Mouse (Mus musculus) MEL (cell line): ENCODE measurements around the gene Tmem86a. TPM values are rescaled to one million over a fixed set of nuclear protein-coding genes. Genes with fewer than 3 reads are reported as not detected.

Experiments
- DNase-seq: peaks from one replicate; pipeline ENCODE4 v3.0.0; 2011; ENCODE audit warnings: low read depth, low spot score
- H3K27ac ChIP-seq: 2 replicates; pipeline ENCODE4 v1.5.1; 2012; ENCODE audit warnings: low read depth, mild to moderate bottlenecking, control low read depth, low read length, moderate library complexity; ENCODE audit not compliant: control insufficient read depth
- H3K27me3 ChIP-seq, 2 experiments: fragments of 150-350 bp in 1 of 2; sonication (generic) in 1 of 2; 2 replicates each; pipeline ENCODE4 v1.6.1; 2012; ENCODE audit warnings: low read length in 2 of 2, mild to moderate bottlenecking in 2 of 2, improper control_type of control experiment in 1 of 2, moderate library complexity in 1 of 2; ENCODE audit not compliant: insufficient read depth in 2 of 2, control insufficient read depth in 1 of 2
- H3K36me3 ChIP-seq, 2 experiments: 2 replicates each; pipeline ENCODE4 v1.6.1; 2012 to 2014; ENCODE audit warnings: low read length in 2 of 2, improper control_type of control experiment in 1 of 2, inconsistent platforms in 1 of 2, mild to moderate bottlenecking in 1 of 2; ENCODE audit not compliant: insufficient read depth in 2 of 2, control insufficient read depth in 1 of 2
- H3K4me1 ChIP-seq, 2 experiments: fragments of 150-350 bp in 1 of 2; sonication (generic) in 1 of 2; 2 replicates each; pipeline ENCODE4 v1.6.1; 2012; ENCODE audit warnings: low read length in 2 of 2, improper control_type of control experiment in 1 of 2, mild to moderate bottlenecking in 1 of 2; ENCODE audit not compliant: insufficient read depth in 2 of 2, control insufficient read depth in 1 of 2
- H3K4me3 ChIP-seq, 2 experiments: fragments of 150-350 bp in 1 of 2; sonication (generic) in 1 of 2; 2 replicates each; pipeline ENCODE4 v1.5.1; 2012; ENCODE audit warnings: low read depth in 2 of 2, low read length in 2 of 2, mild to moderate bottlenecking in 2 of 2, moderate library complexity in 2 of 2, control low read depth in 1 of 2, improper control_type of control experiment in 1 of 2; ENCODE audit not compliant: control insufficient read depth in 1 of 2, insufficient read depth in 1 of 2
- H3K79me2 ChIP-seq: 2 replicates; pipeline ENCODE4 v1.6.1; 2012; ENCODE audit warnings: mild to moderate bottlenecking, low read length, moderate library complexity; ENCODE audit not compliant: control insufficient read depth, poor library complexity, insufficient read depth
- H3K9ac ChIP-seq: 2 replicates; pipeline ENCODE4 v1.6.1; 2012; ENCODE audit warnings: low read depth, mild to moderate bottlenecking, control low read depth, low read length, moderate library complexity; ENCODE audit not compliant: control insufficient read depth, poor library complexity, severe bottlenecking
- H3K9me3 ChIP-seq: fragments of 150-350 bp; sonication (generic); replicated peaks from 2 replicates; pipeline ENCODE4 v1.6.1; 2012; ENCODE audit warnings: mild to moderate bottlenecking, low read length, improper control_type of control experiment, moderate library complexity; ENCODE audit not compliant: insufficient read depth
- BHLHE40 ChIP-seq: IDR thresholded peaks from 2 replicates; pipeline ENCODE4 v1.6.1; 2012; ENCODE audit warnings: low read depth, mild to moderate bottlenecking, inconsistent platforms, low read length, improper control_type of control experiment, borderline replicate concordance
- CHD2 ChIP-seq: IDR thresholded peaks from 2 replicates; pipeline ENCODE4 v1.6.1; 2011; ENCODE audit warnings: low read length, improper control_type of control experiment
- CTCF ChIP-seq, 3 experiments: IDR thresholded peaks in 2 of 3; conservative IDR thresholded peaks in 1 of 3; 2 replicates each; pipeline ENCODE4 v1.5.1; 2011 to 2012; ENCODE audit warnings: low read length in 3 of 3, low read depth in 2 of 3, mild to moderate bottlenecking in 2 of 3, improper control_type of control experiment in 1 of 3, inconsistent platforms in 1 of 3, mixed read lengths in 1 of 3, moderate library complexity in 1 of 3; ENCODE audit not compliant: control insufficient read depth in 1 of 3, insufficient read depth in 1 of 3, poor library complexity in 1 of 3, severe bottlenecking in 1 of 3
- ELF1 ChIP-seq: IDR thresholded peaks from 2 replicates; pipeline ENCODE4 v1.6.1; 2014; ENCODE audit warnings: low read depth, mild to moderate bottlenecking, inconsistent platforms, low read length, improper control_type of control experiment, moderate library complexity
- ETS1 ChIP-seq: IDR thresholded peaks from 2 replicates; pipeline ENCODE4 v1.6.1; 2012; ENCODE audit warnings: low read depth, mild to moderate bottlenecking, inconsistent platforms, low read length, improper control_type of control experiment, moderate library complexity
- GABPA ChIP-seq: IDR thresholded peaks from 2 replicates; pipeline ENCODE4 v1.6.1; 2012; ENCODE audit warnings: low read depth, mild to moderate bottlenecking, inconsistent platforms, low read length, improper control_type of control experiment, moderate library complexity
- HCFC1 ChIP-seq: IDR thresholded peaks from 2 replicates; pipeline ENCODE4 v1.6.1; 2012; ENCODE audit warnings: low read depth, mild to moderate bottlenecking, inconsistent platforms, low read length, improper control_type of control experiment, moderate library complexity
- JUND ChIP-seq: IDR thresholded peaks from 2 replicates; pipeline ENCODE4 v1.6.1; 2011; ENCODE audit warnings: low read depth, mild to moderate bottlenecking, improper control_type of control experiment, low read length
- MAFK ChIP-seq: IDR thresholded peaks from 2 replicates; pipeline ENCODE4 v1.6.1; 2011; ENCODE audit warnings: low read depth, mild to moderate bottlenecking, low read length, improper control_type of control experiment, borderline replicate concordance
- MEF2A ChIP-seq: IDR thresholded peaks from 2 replicates; pipeline ENCODE4 v1.6.1; 2014; ENCODE audit warnings: low read depth, mild to moderate bottlenecking, inconsistent platforms, low read length, improper control_type of control experiment; ENCODE audit not compliant: poor library complexity, insufficient replicate concordance, severe bottlenecking; ENCODE audit errors: extremely low read depth
- MYC ChIP-seq: IDR thresholded peaks from 2 replicates; pipeline ENCODE4 v1.6.1; 2011; ENCODE audit warnings: low read depth, mild to moderate bottlenecking, low read length, improper control_type of control experiment, moderate library complexity
- NRF1 ChIP-seq: IDR thresholded peaks from 2 replicates; pipeline ENCODE4 v1.6.1; 2014; ENCODE audit warnings: low read depth, mild to moderate bottlenecking, inconsistent platforms, low read length, improper control_type of control experiment, moderate library complexity; ENCODE audit not compliant: poor library complexity, insufficient read depth, severe bottlenecking
- SIN3A ChIP-seq: IDR thresholded peaks from 2 replicates; pipeline ENCODE4 v1.6.1; 2012; ENCODE audit warnings: low read length, improper control_type of control experiment, inconsistent platforms
- TAL1 ChIP-seq: IDR thresholded peaks from 2 replicates; pipeline ENCODE4 v1.6.1; 2012; ENCODE audit warnings: mild to moderate bottlenecking, inconsistent platforms, low read length, moderate library complexity, mixed read lengths
- TCF12 ChIP-seq: IDR thresholded peaks from 2 replicates; pipeline ENCODE4 v1.6.1; 2014; ENCODE audit warnings: low read depth, mild to moderate bottlenecking, inconsistent platforms, low read length, improper control_type of control experiment, moderate library complexity
- UBTF ChIP-seq: IDR thresholded peaks from 2 replicates; pipeline ENCODE4 v1.6.1; 2012; ENCODE audit warnings: low read depth, mild to moderate bottlenecking, inconsistent platforms, low read length, improper control_type of control experiment, moderate library complexity, borderline replicate concordance; ENCODE audit not compliant: insufficient read depth
- USF1 ChIP-seq: IDR thresholded peaks from 2 replicates; pipeline ENCODE4 v1.6.1; 2014; ENCODE audit warnings: low read depth, mild to moderate bottlenecking, inconsistent platforms, low read length, improper control_type of control experiment, moderate library complexity
- ZKSCAN1 ChIP-seq: IDR thresholded peaks from 2 replicates; pipeline ENCODE4 v1.6.1; 2012; ENCODE audit warnings: low read depth, mild to moderate bottlenecking, inconsistent platforms, low read length, improper control_type of control experiment, moderate library complexity
- polyA plus RNA-seq, 2 experiments: library from polyadenylated mRNA; stranded (reverse) in 1 of 2; unstranded in 1 of 2; fragments of >175 nt in 1 of 2; fragments of >200 nt in 1 of 2; gene quantifications; 2 replicates each; pipeline versions ENCODE4 v1.2.1 to v1.2.4; 2012; ENCODE audit warnings: low replicate concordance in 2 of 2, low read depth in 1 of 2; ENCODE audit not compliant: insufficient read length in 2 of 2, insufficient read depth in 1 of 2, missing spikeins in 1 of 2
- total RNA-seq: library from RNA; depleted of rRNA; stranded (reverse); fragments of 300-350 nt; gene quantifications from 2 replicates; pipeline ENCODE4 v1.2.3, GENCODE M21; 2012

Tmem86a gene
- total and polyA plus RNA-seq, 3 experiments: 0.27 to 0.54 TPM; not detected in 1

GRCm38 (mm10) chr7:47072551-47072950, 22.1 kb downstream of the Tmem86a start:
- Histone ChIP-seq H3K4me3 (no peak overlapping the region), H3K9ac (no peak overlapping the region), H3K4me1 (no peaks in the 10 kb centered on the region), H3K79me2 (no peaks in the 10 kb centered on the region), H3K36me3 (no peaks in the 10 kb centered on the region), H3K9me3 (no peaks in the 10 kb centered on the region), H3K27ac (no peak overlapping the region), H3K27me3 (peaks cover 0 to 4% of the 10 kb centered on the region in 2 experiments; a peak in 3 of 4 replicates)
- TF ChIP-seq CTCF (IDR thresholded peaks at IDR 0.05 in 2 of 3, conservative IDR thresholded peaks at IDR 0.05 in 1 of 3; ENCODE audit: control insufficient read depth in 1 of 3, insufficient read depth in 1 of 3, low read depth in 2 of 3, low read length in 3 of 3, poor library complexity in 1 of 3, severe bottlenecking in 1 of 3) (peak in 1 of 3 experiments; percentile 7; a peak in 2 of 6 replicates), JUND (no peak), NRF1 (no peak)
- DNase-seq: no peak

GRCm38 (mm10) chr7:47073536-47074521, 23.4 kb downstream of the Tmem86a start:
- no peaks in the 10 kb centered on the region for H3K4me1 ChIP-seq
- TF ChIP-seq ZKSCAN1 (no peak), CTCF (IDR thresholded peaks at IDR 0.05 in 2 of 3, conservative IDR thresholded peaks at IDR 0.05 in 1 of 3; ENCODE audit: control insufficient read depth in 1 of 3, insufficient read depth in 1 of 3, low read depth in 2 of 3, low read length in 3 of 3, poor library complexity in 1 of 3, severe bottlenecking in 1 of 3) (no peak), HCFC1 (no peak), TAL1 (no peak), MYC (no peak)
- no peaks in the 10 kb centered on the region for H3K36me3 ChIP-seq
- H3K4me3 ChIP-seq: no peak overlapping the region
- DNase-seq: no peak
- H3K27me3 ChIP-seq: peaks cover 0 to 4% of the 10 kb centered on the region in 2 experiments; a peak in 3 of 4 replicates
- no peaks in the 10 kb centered on the region for H3K9me3 ChIP-seq
- H3K79me2 ChIP-seq: no peaks in the 10 kb centered on the region
- no peak overlapping the region for H3K9ac ChIP-seq
- H3K27ac ChIP-seq: no peak overlapping the region

GRCm38 (mm10) chr7:47076193-47076592, 25.8 kb downstream of the Tmem86a start:
- no peak for TF ChIP-seq ELF1
- TF ChIP-seq USF1: no peak
- no peak for TF ChIP-seq TCF12
- TF ChIP-seq GABPA: no peak
- TF ChIP-seq BHLHE40: no peak
- no peak for TF ChIP-seq MEF2A
- no peak for TF ChIP-seq UBTF
- no peak for TF ChIP-seq TAL1
- TF ChIP-seq MAFK: no peak
- TF ChIP-seq CHD2: no peak
- no peak for TF ChIP-seq ZKSCAN1
- no peak for TF ChIP-seq SIN3A
- TF ChIP-seq ETS1: no peak
- TF ChIP-seq JUND: no peak
- no peak for TF ChIP-seq MYC
- no peaks in the 10 kb centered on the region for H3K79me2 ChIP-seq
- no peak overlapping the region for H3K9ac ChIP-seq
- no peak overlapping the region for H3K27ac ChIP-seq
- DNase-seq: no peak
- no peaks in the 10 kb centered on the region for H3K36me3 ChIP-seq
- H3K27me3 ChIP-seq: no peaks in the 10 kb centered on the region; a peak in 2 of 4 replicates
- no peaks in the 10 kb centered on the region for H3K4me1 ChIP-seq
- no peak overlapping the region for H3K4me3 ChIP-seq
- no peaks in the 10 kb centered on the region for H3K9me3 ChIP-seq
